Mouse (Mus musculus) liver, embryonic 14.5 days (tissue): Measurements from ENCODE around the gene Sdk1.

Experiments used
- CTCF ChIP-seq: IDR thresholded peaks from 2 replicates; pipeline ENCODE4 v1.5.1; 2016; ENCODE audit warnings: antibody characterized with exemption, low read depth, control low read depth
- EP300 ChIP-seq: IDR thresholded peaks from 2 replicates; pipeline ENCODE4 v1.6.1; 2016; ENCODE audit warnings: antibody characterized with exemption, low read depth

DNA sequence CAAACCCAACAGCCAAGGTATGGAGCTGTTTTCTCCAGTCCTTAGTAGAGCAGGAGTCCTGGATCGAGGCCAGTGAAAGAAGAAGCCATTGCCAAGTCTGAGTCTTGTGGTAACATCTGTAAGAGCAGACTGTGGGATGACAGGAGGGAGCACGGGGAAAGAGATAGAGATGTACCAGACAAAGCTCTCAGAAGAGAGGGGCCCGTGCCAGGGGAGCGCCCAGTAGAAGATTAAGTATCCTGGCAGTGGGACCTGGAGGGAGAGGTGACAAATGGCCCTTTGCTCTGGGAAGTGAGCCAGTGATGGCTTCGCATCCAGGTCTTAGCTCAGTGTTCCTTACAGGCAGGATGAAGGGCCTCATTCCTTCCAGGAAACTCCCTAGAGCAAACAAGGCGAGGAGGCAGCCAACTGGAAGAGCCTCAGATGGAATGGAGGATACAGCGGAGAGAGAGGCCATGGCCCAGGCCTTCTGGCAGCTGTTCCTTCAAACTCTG, 450.2 kb downstream of the Sdk1 start:
- TF ChIP-seq CTCF (no peak), EP300 (no peak)
